Mouse (Mus musculus) C2C12 (cell line): ENCODE measurements around the gene Zfand3. TPM values are rescaled to one million over a fixed set of nuclear protein-coding genes. Genes with fewer than 3 reads are reported as not detected.

Source experiments
- H3K27me3 ChIP-seq: one replicate; pipeline ENCODE4 v1.6.1; 2011; ENCODE audit not compliant: control insufficient read depth, insufficient read depth, insufficient read length
- H3K36me3 ChIP-seq: one replicate; pipeline ENCODE4 v1.6.1; 2011; ENCODE audit not compliant: control insufficient read depth, insufficient read depth
- H3K4me3 ChIP-seq: one replicate; pipeline ENCODE4 v1.5.1; 2011; ENCODE audit warnings: mild to moderate bottlenecking, control low read depth; ENCODE audit not compliant: poor library complexity, insufficient read depth, severe bottlenecking
- H3K79me2 ChIP-seq: one replicate; pipeline ENCODE4 v1.6.1; 2011; ENCODE audit not compliant: control insufficient read depth, insufficient read depth
- H3K79me3 ChIP-seq: one replicate; pipeline ENCODE4 v1.6.1; 2011; ENCODE audit warnings: low read depth, control low read depth
- H3ac ChIP-seq: one replicate; pipeline ENCODE3; 2011; ENCODE audit warnings: low read depth; ENCODE audit not compliant: control insufficient read depth, insufficient read length
- CEBPB ChIP-seq: IDR thresholded peaks from one replicate; pipeline ENCODE4 v1.6.1; 2011; ENCODE audit warnings: low read depth, mild to moderate bottlenecking, control low read depth, moderate library complexity
- CTCF ChIP-seq: IDR thresholded peaks from one replicate; pipeline ENCODE4 v1.5.1; 2011; ENCODE audit not compliant: control insufficient read depth, insufficient read depth, insufficient read length
- FOSL1 ChIP-seq: IDR thresholded peaks from one replicate; pipeline ENCODE4 v1.8.0; 2011; ENCODE audit warnings: mild to moderate bottlenecking, low read length; ENCODE audit not compliant: poor library complexity, insufficient read depth, severe bottlenecking
- MAX ChIP-seq: IDR thresholded peaks from one replicate; pipeline ENCODE4 v1.6.1; 2011; ENCODE audit warnings: mild to moderate bottlenecking, control low read depth
- MYOD1 ChIP-seq: IDR thresholded peaks from one replicate; pipeline ENCODE4 v1.6.1; 2011; ENCODE audit warnings: low read depth; ENCODE audit not compliant: control insufficient read depth, insufficient read length
- MYOG ChIP-seq: IDR thresholded peaks from one replicate; pipeline ENCODE4 v1.6.1; 2011; ENCODE audit not compliant: control insufficient read depth, insufficient read length; ENCODE audit errors: extremely low read depth
- USF1 ChIP-seq: IDR thresholded peaks from one replicate; pipeline ENCODE4 v1.6.1; 2011; ENCODE audit warnings: low read depth, mild to moderate bottlenecking, control low read depth, moderate library complexity
- polyA plus RNA-seq: library from polyadenylated mRNA; unstranded; fragments of >200 nt; fragmentation: generic; extraction: Trizol; gene quantifications from one replicate; pipeline ENCODE4 v1.2.1, GENCODE M21; 2012; ENCODE audit warnings: missing spikeins

Gene Zfand3
- polyA plus RNA-seq, 1 experiment: 78.6 TPM

DNA sequence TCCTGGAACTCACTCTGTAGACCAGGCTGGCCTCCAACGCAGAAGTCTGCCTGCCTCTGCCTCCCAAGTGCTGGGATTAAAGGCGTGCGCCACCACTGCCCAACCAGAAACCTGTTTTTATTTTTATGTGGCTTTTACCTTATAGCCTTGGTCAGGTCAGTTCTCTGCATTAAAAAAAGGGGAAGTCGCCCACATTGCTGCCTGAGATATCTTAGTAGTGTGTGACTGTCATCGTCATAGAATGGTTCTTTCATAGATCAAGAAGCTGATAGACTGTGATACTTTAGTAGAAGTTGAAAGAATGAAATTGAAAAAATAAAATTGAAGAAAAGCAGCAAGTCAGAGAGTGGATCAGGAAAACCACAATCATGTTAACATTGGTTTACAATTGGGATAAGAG is 98.5 kb downstream of the Zfand3 start:
- H3K27me3 ChIP-seq: no peaks in the 10 kb centered on the region
- no peak for TF ChIP-seq CTCF
- TF ChIP-seq MAX: no peak
- no peak for TF ChIP-seq FOSL1
- no peak for TF ChIP-seq CEBPB
- no peak for TF ChIP-seq MYOD1
- no peak for TF ChIP-seq MYOG
- no peak for TF ChIP-seq USF1

DNA sequence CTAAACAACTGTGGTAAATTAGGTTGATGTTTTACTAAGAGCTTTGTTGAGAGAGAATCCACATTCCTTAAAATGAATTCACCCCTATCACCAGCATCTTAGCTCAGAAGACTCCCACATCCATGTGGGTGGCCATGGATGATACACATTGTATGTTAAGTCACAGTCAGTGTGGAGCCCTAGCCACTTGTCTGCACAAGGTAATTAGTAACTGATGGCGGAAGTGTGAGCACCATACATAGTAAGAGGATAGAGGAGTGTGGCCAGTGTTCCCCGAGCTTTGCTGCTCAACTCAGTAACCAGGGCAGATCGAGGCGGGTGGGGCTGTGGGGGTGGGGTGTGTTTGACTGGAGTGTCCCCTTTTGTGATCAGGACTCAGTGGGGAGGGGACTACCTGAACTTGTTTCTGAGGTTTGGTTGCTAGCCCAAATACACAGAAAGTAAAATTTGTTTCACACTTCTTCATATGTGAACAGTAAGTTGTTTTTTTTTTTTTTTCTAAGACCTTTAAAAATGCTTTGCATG is 99.2 kb downstream of the Zfand3 start:
- no peaks in the 10 kb centered on the region for H3K36me3 ChIP-seq
- no peak overlapping the region for H3ac ChIP-seq
- H3K79me3 ChIP-seq: peaks cover 39% of the 10 kb centered on the region
- H3K27me3 ChIP-seq: no peaks in the 10 kb centered on the region
- TF ChIP-seq CTCF (no peak), CEBPB (no peak), MYOD1 (no peak), MYOG (no peak), USF1 (no peak), FOSL1 (no peak), MAX (no peak)
- H3K79me2 ChIP-seq: peaks cover 95% of the 10 kb centered on the region
- H3K4me3 ChIP-seq: no peak overlapping the region

More for the DNA sequence above, 98.5 kb downstream of the Zfand3 start:
- Histone ChIP-seq H3ac (no peak overlapping the region), H3K79me3 (peaks cover 38% of the 10 kb centered on the region), H3K36me3 (no peaks in the 10 kb centered on the region), H3K4me3 (no peak overlapping the region), H3K79me2 (peaks cover 93% of the 10 kb centered on the region)

DNA sequence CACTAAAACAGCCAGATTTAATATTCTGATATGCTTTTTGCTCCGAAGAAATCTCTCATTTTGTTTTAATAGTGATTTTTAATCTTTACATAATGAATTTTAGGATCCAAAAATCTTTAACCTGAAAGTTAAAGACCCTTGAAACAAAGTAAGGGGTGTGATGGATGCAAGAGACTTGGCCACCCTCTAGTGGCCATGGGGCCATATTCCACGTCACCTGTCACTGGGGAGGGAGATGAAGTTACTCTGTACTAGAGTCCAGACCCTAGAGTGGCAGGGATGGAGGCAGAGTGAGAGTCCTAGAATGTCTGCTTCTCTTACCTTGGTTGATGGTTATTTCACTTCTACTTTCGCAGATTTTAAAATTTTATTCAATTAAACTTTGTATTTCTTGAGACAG is 100.8 kb downstream of the Zfand3 start:
- H3K4me3 ChIP-seq: no peak overlapping the region
- no peaks in the 10 kb centered on the region for H3K36me3 ChIP-seq
- H3K79me3 ChIP-seq: peaks cover 36% of the 10 kb centered on the region
- TF ChIP-seq MYOG (no peak), FOSL1 (no peak), CEBPB (no peak), USF1 (no peak), MAX (no peak), CTCF (no peak), MYOD1 (no peak)
- H3ac ChIP-seq: no peak overlapping the region
- peaks cover 94% of the 10 kb centered on the region for H3K79me2 ChIP-seq
- H3K27me3 ChIP-seq: no peaks in the 10 kb centered on the region

DNA sequence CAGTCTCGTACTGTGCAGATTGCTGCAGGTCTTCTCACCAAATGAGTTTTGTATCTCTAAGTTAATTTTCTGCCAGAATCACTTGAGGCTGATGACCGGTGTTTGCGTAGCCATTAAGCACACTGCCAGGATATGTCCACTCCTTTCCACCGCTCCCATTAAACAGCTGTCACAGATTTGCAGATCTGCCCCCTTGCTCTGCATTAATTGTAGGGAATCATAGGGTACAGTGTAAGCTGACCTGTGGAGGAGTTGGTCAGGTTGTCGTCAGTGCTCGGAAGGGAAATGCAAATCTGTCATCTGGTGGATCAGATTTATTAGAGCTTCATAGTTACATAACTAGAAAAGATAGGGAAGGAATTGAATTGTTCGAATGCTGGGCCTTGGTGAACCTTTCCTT is 106.1 kb downstream of the Zfand3 start:
- no peak for TF ChIP-seq USF1
- no peak for TF ChIP-seq CTCF
- TF ChIP-seq MYOG: no peak
- no peak for TF ChIP-seq FOSL1
- TF ChIP-seq MAX: no peak
- TF ChIP-seq CEBPB: no peak
- H3ac ChIP-seq: no peak overlapping the region
- peaks cover 97% of the 10 kb centered on the region for H3K79me2 ChIP-seq
- H3K27me3 ChIP-seq: no peaks in the 10 kb centered on the region
- H3K79me3 ChIP-seq: peaks cover 37% of the 10 kb centered on the region
- no peak overlapping the region for H3K4me3 ChIP-seq
- H3K36me3 ChIP-seq: no peaks in the 10 kb centered on the region

DNA sequence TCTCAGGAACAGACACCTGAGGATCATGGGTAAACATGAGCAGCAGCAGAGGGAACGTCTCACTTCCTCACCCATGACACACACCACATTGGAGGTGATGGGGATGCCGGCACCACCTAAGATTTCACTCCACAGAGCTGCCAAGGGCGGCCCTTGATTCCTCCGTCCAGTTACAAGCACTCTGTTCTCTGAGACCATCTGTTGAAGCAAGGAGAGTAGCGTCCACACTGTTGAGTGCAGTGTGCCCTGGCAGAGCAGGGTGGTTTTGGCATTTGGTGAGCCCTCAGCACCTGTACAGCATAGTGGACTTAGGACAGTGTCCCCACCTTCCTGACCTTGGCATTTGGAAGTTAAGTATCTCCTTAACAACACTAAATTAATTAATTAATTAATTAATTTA is 107.0 kb downstream of the Zfand3 start:
- Histone ChIP-seq H3K36me3 (no peaks in the 10 kb centered on the region), H3K79me3 (peaks cover 40% of the 10 kb centered on the region), H3K4me3 (no peak overlapping the region), H3K27me3 (no peaks in the 10 kb centered on the region), H3K79me2 (peaks cover 97% of the 10 kb centered on the region), H3ac (no peak overlapping the region)
- TF ChIP-seq CTCF: no peak
- TF ChIP-seq FOSL1: no peak

DNA sequence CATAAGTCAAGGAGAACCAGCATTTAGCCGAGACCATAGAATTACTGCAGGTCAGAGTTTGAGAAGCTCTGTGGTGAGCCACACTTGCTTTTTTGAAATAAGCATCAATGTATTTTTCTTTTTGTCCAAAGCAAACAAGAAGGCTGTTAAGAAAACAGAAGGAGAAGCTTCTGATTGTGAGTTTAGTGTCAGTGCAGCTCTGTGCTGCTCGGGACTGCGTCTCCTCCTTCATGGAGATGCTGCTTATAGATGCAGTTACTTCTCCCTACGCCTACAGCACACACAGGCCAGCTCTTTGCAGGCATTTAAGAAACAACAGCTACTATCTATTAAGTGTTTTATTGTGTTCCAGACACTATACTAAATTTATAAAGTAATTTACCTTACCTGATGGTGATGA is 107.5 kb downstream of the Zfand3 start:
- Histone ChIP-seq H3K36me3 (no peaks in the 10 kb centered on the region), H3K27me3 (no peaks in the 10 kb centered on the region)
- no peak for TF ChIP-seq MYOG
- no peak for TF ChIP-seq CEBPB
- TF ChIP-seq USF1: no peak
- TF ChIP-seq MAX: no peak
- no peak for TF ChIP-seq FOSL1
- no peak for TF ChIP-seq MYOD1
- no peak for TF ChIP-seq CTCF

More for the DNA sequence above, 107.5 kb downstream of the Zfand3 start:
- Histone ChIP-seq H3K79me2 (peaks cover 97% of the 10 kb centered on the region), H3K4me3 (no peak overlapping the region), H3K79me3 (peaks cover 38% of the 10 kb centered on the region), H3ac (no peak overlapping the region)
